Mouse (Mus musculus): ENCODE results near the gene Hist2h3c1.

GRCm38 (mm10) chr3:96248141-96249033, 1.9 kb downstream of the Hist2h3c1 start:
- no peak for TF ChIP-seq CTCF (IDR thresholded peaks at IDR 0.05; ENCODE audit: extremely low read depth, insufficient read depth, insufficient read length, insufficient replicate concordance)
- TF ChIP-seq POLR2A (IDR thresholded peaks at IDR 0.05; ENCODE audit: low read depth, low read length): no peak

Measured in spleen, adult 2 months (tissue).